Mouse (Mus musculus): ENCODE data around the gene Fgfr3. TPM values are rescaled to one million over a fixed set of nuclear protein-coding genes. Genes with fewer than 3 reads are reported as not detected.

Gene Fgfr3
- polyA plus RNA-seq, 1 experiment from 2014 or later: 43.6 TPM

DNA sequence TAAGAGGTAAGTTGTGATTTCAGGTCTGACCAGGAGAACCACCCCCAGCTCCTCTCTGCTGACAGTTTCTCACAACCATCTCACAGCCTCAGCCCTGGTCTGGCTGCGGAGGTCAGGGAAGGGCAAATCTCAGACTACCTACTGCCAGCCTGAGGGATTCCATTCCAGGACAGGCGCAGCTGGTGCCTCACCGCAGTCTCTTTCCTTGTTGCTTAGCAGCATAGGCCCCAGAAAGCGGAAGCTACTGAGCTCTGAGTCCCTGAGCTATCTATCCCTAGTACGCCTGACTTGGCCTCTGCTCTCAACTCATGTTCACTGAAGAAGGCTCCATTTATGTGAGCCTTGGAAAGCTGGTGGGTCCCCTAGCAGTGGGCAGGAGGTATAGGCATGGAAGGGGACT, 3.0 kb upstream of the Fgfr3 start:
- peaks cover 27% of the 10 kb centered on the region for H3K4me1 ChIP-seq
- 66% methylated on average over 5 of the region's 5 CpGs for WGBS

DNA sequence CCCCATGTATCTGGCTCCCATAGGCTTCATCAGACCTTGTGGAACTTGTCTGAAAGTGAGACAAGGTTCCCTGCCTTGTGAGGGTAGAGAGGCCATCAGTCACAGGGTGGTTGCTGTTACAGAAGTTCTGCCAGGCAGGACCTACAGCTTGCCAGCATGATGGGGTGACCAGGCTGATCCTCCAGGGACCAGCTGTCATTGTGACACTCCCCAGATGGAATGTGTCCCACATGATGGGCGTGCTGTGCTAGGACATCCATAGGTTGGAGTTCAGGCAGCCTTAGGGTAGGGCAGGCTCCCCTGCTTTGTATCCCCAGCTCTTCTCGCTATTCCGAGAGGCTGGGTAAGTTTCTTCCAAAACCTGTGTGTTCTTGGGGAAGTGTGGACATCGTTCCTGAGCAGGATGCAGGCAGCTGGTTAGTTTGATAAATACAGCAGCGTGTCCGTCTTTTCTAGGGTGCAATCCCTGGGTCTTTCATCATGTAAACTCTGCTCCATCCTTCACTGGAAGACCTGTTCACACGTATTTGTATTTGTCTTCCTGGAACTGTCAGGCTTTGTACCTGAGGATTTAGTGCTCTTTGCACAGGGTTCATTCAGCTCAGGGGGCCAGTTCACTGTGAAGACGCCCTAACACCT, 503 bp upstream of the Fgfr3 start:
- 7% methylated on average over 8 of the region's 8 CpGs for WGBS
- Histone ChIP-seq H3K9ac (replicated peaks) (peak overlapping the region; percentile 67), H3K27me3 (replicated peaks) (peaks cover 10% of the 10 kb centered on the region; the same call in 1 of the 2 replicates), H3K36me3 (no peaks in the 10 kb centered on the region), H3K4me2 (peak overlapping the region; percentile 82), H3K4me1 (peaks cover 37% of the 10 kb centered on the region), H3K27ac (replicated peaks) (peak overlapping the region; percentile 48; the same call in 1 of the 2 replicates), H3K4me3 (replicated peaks) (peak overlapping the region; percentile 52), H3K9me3 (replicated peaks) (no peaks in the 10 kb centered on the region)
- ATAC-seq (ENCODE audit: low FRiP score): no peak

More for the DNA sequence above, 3.0 kb upstream of the Fgfr3 start:
- Histone ChIP-seq H3K9ac (replicated peaks) (no peak overlapping the region), H3K9me3 (replicated peaks) (no peaks in the 10 kb centered on the region), H3K27me3 (replicated peaks) (peaks cover 10% of the 10 kb centered on the region; the same call in 1 of the 2 replicates), H3K4me2 (no peak overlapping the region), H3K36me3 (no peaks in the 10 kb centered on the region), H3K27ac (replicated peaks) (no peak overlapping the region), H3K4me3 (replicated peaks) (no peak overlapping the region)
- ATAC-seq (ENCODE audit: low FRiP score): no peak

DNA sequence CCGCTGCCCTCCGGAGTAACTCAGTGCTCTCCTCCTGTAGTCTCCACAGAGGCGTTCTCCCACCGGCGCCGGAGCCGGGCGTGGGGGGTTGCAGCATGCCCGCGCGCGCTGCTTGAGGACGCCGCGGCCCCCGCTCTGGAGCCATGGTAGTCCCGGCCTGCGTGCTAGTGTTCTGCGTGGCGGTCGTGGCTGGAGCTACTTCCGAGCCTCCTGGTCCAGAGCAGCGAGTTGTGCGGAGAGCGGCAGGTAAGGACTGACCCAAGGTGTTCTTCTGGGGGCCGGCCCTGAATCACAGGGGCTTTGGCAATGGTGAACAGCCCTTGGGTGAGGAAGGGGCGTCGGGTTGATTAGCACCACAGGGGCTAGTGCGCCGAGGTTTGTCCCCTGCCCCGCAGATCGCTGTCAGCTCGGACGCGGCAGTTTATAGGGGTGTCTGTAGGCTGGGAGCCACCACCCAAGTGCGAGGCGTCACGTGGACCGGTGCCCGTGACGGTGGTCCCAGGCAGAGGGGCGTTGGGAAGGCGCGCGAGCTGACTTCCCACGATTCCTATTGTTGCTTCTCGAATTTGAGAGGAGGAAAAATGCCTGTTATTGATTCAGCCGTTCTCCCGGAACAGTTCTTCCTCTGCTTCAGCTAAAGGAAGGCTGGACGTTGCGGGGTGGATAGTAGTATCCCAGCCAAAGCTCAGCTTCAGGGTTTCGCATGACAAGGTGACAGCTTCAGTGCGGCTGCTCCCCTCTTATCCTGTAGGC, 968 bp downstream of the Fgfr3 start:
- H3K4me3 ChIP-seq (replicated peaks): peak overlapping the region; percentile 52
- H3K4me2 ChIP-seq: peak overlapping the region; percentile 82
- peaks cover 38% of the 10 kb centered on the region for H3K4me1 ChIP-seq
- peak; percentile 33 for ATAC-seq (ENCODE audit: low FRiP score)
- peak overlapping the region; percentile 77 for H3K27ac ChIP-seq (replicated peaks)
- H3K9ac ChIP-seq (replicated peaks): peak overlapping the region; percentile 67
- under 1% methylated on average over 52 of the region's 53 CpGs for WGBS
- H3K9me3 ChIP-seq (replicated peaks): no peaks in the 10 kb centered on the region
- no peaks in the 10 kb centered on the region for H3K36me3 ChIP-seq
- H3K27me3 ChIP-seq (replicated peaks): peaks cover 10% of the 10 kb centered on the region; the same call in 1 of the 2 replicates

DNA sequence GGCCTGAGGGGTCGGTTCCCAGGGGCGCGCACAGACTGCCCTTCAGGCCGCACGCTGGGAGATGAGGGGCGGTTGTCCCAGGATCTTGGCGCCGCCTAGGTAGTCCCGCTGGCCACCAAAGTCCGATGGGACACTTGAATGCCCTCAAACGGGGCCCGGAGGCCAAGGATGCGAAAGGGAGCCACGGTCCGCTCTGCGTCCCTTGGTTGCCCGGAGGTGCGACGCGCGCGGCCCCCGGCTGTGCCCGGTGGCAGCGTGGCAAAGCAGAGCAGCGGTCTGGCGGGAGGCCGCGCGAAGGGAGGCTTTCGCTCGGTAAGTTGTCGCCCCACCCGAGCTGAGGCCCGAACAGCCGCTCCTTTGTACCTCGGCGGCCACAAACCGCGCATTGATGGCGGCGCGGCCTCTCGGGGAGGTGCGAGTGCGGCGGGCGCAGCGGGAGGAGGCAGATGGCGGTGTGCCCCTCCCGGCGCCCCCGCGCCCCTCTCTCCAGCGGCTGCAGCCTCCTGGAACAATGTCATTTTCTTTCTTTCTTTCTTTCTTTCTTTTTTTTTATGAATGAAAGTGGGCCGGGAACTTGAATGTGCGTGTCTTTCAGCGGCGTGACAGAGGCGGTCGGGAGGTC, 1.7 kb downstream of the Fgfr3 start:
- H3K36me3 ChIP-seq: no peaks in the 10 kb centered on the region
- peak overlapping the region; percentile 67 for H3K9ac ChIP-seq (replicated peaks)
- H3K9me3 ChIP-seq (replicated peaks): no peaks in the 10 kb centered on the region
- H3K4me1 ChIP-seq: peaks cover 38% of the 10 kb centered on the region
- H3K4me2 ChIP-seq: peak overlapping the region; percentile 82
- peak overlapping the region; percentile 77 for H3K27ac ChIP-seq (replicated peaks)
- peak overlapping the region; percentile 52 for H3K4me3 ChIP-seq (replicated peaks)
- WGBS: 1% methylated on average over 61 of the region's 61 CpGs
- peaks cover 10% of the 10 kb centered on the region; the same call in 1 of the 2 replicates for H3K27me3 ChIP-seq (replicated peaks)
- ATAC-seq (ENCODE audit: low FRiP score): no peak

DNA sequence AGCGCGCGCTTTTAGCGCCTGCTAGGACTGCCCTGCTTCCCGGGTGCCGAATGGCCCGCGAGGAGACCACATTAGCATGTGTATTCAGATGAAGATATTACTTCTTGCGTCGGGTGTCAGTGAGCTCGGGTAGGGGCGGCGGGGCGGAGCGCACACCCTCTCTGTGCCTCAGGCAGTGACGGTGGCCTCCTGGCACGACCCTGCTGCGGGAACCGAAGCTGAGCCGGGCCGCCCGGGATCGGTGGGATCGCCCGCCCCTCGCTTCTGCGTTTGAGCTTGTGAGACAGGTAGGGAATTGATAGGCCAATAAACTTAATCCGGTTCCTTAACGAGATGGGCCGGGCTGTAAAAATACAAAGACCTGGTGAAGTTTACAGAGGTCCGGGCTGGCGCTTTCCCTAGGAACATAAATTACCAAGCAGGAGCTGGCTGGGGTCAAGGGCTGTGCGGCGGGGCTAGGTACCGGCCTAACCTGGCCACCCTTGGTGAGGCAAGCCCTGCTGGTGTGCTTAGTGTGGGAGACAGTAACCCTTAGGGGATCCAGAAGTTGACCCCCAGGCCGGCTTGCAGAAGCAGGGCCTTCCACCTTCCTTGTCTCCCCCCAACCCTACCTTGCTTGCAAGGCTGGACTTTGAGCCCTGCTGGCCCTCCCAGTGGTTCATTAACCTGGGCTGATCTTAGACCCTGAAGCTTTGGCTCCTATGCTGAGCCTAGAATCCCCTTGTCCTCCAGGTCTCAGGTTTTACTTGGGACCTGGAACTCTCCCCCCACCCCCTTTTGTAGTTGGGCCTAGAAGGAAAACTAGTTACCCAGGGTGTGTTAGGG, 2.4 kb downstream of the Fgfr3 start:
- peaks cover 10% of the 10 kb centered on the region; the same call in 1 of the 2 replicates for H3K27me3 ChIP-seq (replicated peaks)
- WGBS: 4% methylated on average over 36 of the region's 36 CpGs
- H3K4me2 ChIP-seq: peak overlapping the region; percentile 82
- peaks cover 42% of the 10 kb centered on the region for H3K4me1 ChIP-seq
- peak overlapping the region; percentile 67 for H3K9ac ChIP-seq (replicated peaks)
- no peaks in the 10 kb centered on the region for H3K36me3 ChIP-seq
- peak overlapping the region; percentile 52 for H3K4me3 ChIP-seq (replicated peaks)
- no peaks in the 10 kb centered on the region for H3K9me3 ChIP-seq (replicated peaks)
- peak overlapping the region; percentile 77; the same call in 1 of the 2 replicates for H3K27ac ChIP-seq (replicated peaks)
- ATAC-seq (ENCODE audit: low FRiP score): no peak

DNA sequence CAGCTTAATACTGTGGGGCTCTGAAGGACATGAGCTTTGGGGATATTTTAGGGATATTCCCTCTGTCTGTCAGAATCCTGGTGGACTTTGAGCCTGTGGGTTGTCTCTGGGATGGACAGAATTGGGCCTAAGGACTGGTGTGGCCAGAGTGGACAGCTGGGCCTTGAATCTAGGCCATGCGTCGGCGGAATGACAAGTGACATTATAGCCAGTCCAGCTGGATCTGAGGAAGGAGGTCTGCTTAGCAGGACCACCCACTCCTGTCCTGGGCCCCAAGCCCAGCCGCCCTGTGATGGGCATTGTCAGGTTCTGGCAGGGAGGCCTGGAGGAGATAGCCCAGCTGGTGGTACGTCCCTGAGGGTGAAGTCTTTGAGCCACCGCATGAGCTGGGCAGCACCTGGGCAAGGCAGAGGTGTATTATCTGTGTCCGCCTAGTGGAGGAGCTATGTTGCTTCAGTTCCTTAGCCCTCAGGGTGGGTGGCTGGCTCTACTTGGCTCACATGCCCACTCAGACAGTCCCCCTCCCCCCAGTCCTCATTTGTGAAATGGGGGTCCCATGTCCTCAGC, 4.7 kb downstream of the Fgfr3 start:
- Histone ChIP-seq H3K27ac (replicated peaks) (peak overlapping the region; percentile 48; the same call in 1 of the 2 replicates), H3K36me3 (no peaks in the 10 kb centered on the region), H3K4me1 (peaks cover 48% of the 10 kb centered on the region), H3K9me3 (replicated peaks) (no peaks in the 10 kb centered on the region), H3K4me2 (peak overlapping the region; percentile 82), H3K4me3 (replicated peaks) (peak overlapping the region; percentile 52; the same call in 1 of the 2 replicates), H3K27me3 (replicated peaks) (peaks cover 4% of the 10 kb centered on the region; the same call in 1 of the 2 replicates), H3K9ac (replicated peaks) (0 out of 2 replicates have a peak overlapping the region, but pooled peaks have one; percentile 5)
- WGBS: 62% methylated on average over 7 of the region's 7 CpGs
- no peak for ATAC-seq (ENCODE audit: low FRiP score)

DNA sequence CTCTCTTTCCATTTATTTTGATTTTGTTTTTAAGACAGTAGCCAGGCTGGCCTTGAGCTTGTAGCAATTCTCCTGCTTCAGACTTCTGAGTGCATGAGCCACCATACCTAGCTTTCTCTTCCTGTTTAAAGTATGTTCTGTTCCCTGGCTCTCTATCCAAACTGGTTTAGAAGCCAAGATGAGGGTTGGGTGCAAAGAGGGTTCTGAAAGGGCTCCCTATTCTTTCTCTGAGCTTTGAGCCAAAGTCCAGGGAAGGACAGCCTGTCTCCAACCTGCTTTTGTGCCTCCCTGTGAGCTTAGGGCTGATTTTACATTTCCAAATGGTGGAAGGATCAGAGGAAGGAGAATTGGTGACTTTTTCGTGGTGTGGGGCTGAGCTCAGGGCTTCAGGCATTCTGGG, 5.4 kb downstream of the Fgfr3 start:
- no peak for ATAC-seq (ENCODE audit: low FRiP score)
- no peak overlapping the region for H3K4me3 ChIP-seq (replicated peaks)
- H3K4me1 ChIP-seq: peaks cover 42% of the 10 kb centered on the region
- H3K4me2 ChIP-seq: peak overlapping the region; percentile 82
- 69% methylated on average over 1 of the region's 1 CpGs for WGBS
- no peaks in the 10 kb centered on the region for H3K9me3 ChIP-seq (replicated peaks)
- H3K36me3 ChIP-seq: no peaks in the 10 kb centered on the region
- 0 out of 2 replicates have a peak overlapping the region, but pooled peaks have one; percentile 18 for H3K27ac ChIP-seq (replicated peaks)
- 0 out of 2 replicates have a peak overlapping the region, but pooled peaks have one; percentile 5 for H3K9ac ChIP-seq (replicated peaks)
- H3K27me3 ChIP-seq (replicated peaks): peaks cover 4% of the 10 kb centered on the region; the same call in 1 of the 2 replicates

DNA sequence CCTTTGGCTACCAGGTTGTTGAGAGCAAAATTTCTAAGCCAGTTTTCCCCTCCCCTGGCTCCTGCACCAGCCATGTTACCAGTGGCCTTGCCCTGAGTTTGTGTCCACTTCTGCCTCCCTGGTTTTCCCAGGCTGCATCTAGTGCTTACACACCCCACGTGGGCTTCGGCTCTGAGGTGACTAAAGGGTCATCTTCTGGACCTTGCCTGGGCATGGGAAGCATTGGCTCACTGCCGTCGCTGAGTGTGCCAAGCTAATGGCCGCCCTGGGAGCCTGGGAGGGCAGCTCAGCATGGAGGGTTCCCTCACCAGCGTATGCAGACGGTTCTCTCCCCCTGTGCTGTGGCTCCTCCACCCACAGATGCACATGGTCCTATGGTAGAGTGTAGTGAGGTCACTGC, 7.4 kb downstream of the Fgfr3 start:
- Histone ChIP-seq H3K27me3 (replicated peaks) (peaks cover under 1% of the 10 kb centered on the region; the same call in 1 of the 2 replicates), H3K4me2 (peak overlapping the region; percentile 2; the same call in 1 of the 2 replicates), H3K9me3 (replicated peaks) (no peaks in the 10 kb centered on the region), H3K36me3 (peaks cover 1% of the 10 kb centered on the region; the same call in 1 of the 2 replicates), H3K4me3 (replicated peaks) (no peak overlapping the region), H3K4me1 (peaks cover 23% of the 10 kb centered on the region), H3K27ac (replicated peaks) (no peak overlapping the region), H3K9ac (replicated peaks) (no peak overlapping the region)
- 57% methylated on average over 7 of the region's 7 CpGs for WGBS
- no peak for ATAC-seq (ENCODE audit: low FRiP score)

DNA sequence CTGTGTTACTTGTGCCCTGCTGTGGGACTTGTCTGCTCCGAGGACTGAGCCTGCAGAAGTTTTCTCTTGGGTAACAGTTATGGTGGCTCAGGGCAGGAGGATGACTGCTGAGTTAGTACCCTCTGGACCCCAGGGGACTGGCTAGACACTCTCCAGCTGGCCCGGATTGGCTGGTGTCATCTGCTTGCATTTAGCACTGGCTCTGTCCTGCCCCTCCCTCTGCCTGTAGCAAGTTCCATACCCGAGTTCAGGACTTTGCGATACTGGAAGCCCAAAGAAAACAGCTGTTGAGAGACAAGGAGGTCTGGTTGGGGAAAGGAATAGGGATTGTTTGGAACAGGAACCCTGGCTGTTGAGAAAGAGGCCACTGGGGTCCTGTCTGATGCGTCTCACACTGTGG, 9.0 kb downstream of the Fgfr3 start:
- Histone ChIP-seq H3K27me3 (replicated peaks) (no peaks in the 10 kb centered on the region), H3K9me3 (replicated peaks) (no peaks in the 10 kb centered on the region), H3K27ac (replicated peaks) (no peak overlapping the region), H3K4me1 (peaks cover 19% of the 10 kb centered on the region), H3K9ac (replicated peaks) (no peak overlapping the region), H3K4me3 (replicated peaks) (no peak overlapping the region), H3K36me3 (peaks cover 14% of the 10 kb centered on the region; the same call in 1 of the 2 replicates), H3K4me2 (no peak overlapping the region)
- WGBS: 43% methylated on average over 5 of the region's 5 CpGs
- no peak for ATAC-seq (ENCODE audit: low FRiP score)

DNA sequence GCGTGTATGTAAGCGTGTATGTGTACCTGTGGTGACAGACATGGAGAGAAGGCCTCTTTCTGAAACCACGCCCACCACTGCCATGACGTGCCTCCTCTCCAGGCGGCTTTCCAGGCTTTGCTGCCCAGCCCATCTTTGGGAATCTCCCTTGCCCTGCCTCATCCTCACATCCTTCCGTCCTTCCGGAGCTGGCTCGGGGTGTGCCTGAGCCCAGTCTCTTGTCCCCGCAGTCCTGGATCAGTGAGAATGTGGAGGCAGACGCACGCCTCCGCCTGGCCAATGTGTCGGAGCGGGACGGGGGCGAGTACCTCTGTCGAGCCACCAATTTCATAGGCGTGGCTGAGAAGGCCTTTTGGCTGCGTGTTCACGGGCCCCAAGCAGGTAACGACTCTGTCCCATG, 9.6 kb downstream of the Fgfr3 start:
- 54% methylated on average over 21 of the region's 21 CpGs for WGBS
- ATAC-seq (ENCODE audit: low FRiP score): no peak
- H3K27ac ChIP-seq (replicated peaks): no peak overlapping the region
- no peaks in the 10 kb centered on the region for H3K9me3 ChIP-seq (replicated peaks)
- no peak overlapping the region for H3K9ac ChIP-seq (replicated peaks)
- H3K4me2 ChIP-seq: peak overlapping the region; percentile 22; the same call in 1 of the 2 replicates
- peaks cover 16% of the 10 kb centered on the region for H3K4me1 ChIP-seq
- peaks cover 14% of the 10 kb centered on the region; the same call in 1 of the 2 replicates for H3K36me3 ChIP-seq
- no peaks in the 10 kb centered on the region for H3K27me3 ChIP-seq (replicated peaks)
- H3K4me3 ChIP-seq (replicated peaks): no peak overlapping the region

Data from neural tube, embryonic 15.5 days (tissue).